Mouse (Mus musculus): ENCODE measurements around the gene Oas2.
A peak's percentile ranks its signal among the peaks of the same experiment; 100 is the strongest.
"Not testable (repeated sequence)": the region's sequence is repeated elsewhere in the genome, so short reads cannot be mapped to it uniquely, and the experiment has no call there.

Oas2 gene

DNA sequence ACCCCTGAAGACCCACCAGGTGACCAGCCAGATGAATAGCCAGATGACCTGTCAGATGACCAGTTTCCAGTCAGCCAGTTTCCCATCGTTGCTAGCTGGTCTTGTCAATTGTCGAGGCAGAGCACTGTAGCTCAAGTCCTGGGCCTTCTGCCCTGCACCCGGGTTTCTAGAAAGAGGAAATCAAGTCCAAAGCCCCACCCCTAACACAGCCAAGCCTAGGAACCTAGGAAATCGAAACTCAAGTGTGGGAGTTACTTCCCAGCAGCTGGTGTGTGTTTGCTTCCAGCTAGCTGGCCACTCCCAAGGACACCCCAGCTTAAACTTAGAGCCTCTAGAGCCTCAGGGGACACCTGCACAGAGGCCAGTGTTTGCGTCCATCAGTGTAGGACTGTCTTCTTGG is at the start of gene Oas2:
Gene Oas2, minus strand, starts transcription at position 166 of the 400 bp plus-strand sequence.
- DNase-seq (ENCODE audit: low spot score) = no peak

DNA sequence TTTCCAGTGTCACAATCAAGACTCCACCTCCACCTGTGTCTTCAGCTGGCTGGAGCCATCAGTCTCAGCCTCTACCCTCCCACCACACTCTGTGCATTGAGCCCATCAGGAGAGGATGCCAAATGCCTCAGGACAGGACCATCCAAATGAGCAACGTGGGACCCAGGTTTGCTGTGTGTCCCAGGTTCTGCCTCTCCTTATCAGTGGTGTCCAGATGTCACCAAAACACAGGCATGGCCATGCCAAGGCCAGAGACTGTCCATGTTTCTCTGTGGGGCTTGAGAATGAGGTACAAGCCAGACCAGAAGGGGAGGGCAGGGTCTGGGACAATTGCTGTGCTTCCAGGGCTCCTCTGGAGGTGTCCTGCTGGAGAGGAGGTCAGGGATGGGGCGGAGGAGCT is 49.3 kb upstream of the Oas2 start:
- DNase-seq (ENCODE audit: low spot score) = not testable (repeated sequence)

DNA sequence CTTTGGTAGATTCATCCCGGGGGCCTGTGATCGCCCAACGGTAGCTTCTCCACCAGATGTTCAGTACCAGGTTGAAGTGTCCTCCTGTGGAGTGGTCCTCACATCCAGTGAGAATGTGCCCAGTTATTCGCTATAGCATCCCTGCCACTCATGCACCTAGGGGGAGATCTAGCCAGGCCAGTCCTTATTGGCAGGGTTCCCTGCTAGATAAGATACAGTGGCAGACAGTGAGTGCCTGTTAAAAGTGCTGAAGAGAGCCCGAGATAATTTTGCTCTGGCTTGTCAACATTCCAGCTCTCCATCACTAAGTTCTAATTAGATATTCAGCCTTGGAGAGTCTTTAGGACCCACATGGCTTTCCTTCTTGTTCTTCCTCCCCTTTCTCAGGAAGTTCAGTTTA is 48.5 kb upstream of the Oas2 start:
- not testable (repeated sequence) for DNase-seq (ENCODE audit: low spot score)

DNA sequence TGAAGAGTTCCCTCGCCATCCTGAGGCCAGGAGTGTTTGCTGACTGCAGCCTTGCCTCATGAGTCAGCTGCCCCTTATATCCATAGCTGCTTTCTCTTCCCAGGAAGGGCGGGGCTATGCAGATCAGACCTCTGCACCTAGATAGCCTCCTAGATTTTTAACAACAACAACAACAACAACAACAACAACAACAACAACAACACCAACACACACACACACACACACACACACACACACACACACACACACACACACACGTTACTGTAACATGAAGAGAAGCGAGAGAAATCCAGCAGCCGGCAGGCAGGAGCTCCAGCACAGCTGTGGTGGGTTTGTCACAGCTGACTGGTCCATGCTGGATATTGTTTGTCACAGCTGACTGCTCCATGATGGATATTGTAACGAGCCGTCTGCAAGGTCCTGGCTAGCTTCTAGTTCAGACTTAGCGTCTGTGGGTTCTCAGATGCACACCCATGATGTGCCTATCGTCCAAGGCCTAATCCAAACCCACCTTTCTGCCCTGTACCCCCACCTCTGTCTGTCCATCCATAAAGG is 45.9 kb upstream of the Oas2 start, which contains the start of gene Oas1e:
Gene Oas1e, minus strand, starts transcription at position 51 of the 555 bp plus-strand sequence.
- not testable (repeated sequence) for DNase-seq (ENCODE audit: low spot score)

DNA sequence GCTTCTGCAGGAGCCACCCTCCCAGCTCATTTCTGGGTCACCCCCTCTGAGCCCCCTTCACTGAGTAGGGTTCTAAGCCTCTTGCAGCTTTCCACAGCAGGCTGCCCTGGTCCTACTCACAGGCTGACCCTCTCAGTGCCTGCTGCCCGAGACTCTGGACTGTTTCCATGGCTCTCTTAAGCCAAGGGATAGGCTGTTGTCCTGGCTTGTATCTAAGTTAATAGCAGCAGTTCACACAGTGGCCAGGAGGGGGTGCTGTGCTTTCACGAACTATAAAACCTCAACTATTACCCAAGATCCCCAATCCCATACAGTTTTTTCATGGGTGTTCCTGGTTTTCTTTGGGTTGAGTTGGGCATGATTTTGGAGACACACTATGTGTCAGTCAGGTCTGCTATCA is 43.4 kb upstream of the Oas2 start:
- peak; percentile 67 for DNase-seq (ENCODE audit: low spot score)

DNA sequence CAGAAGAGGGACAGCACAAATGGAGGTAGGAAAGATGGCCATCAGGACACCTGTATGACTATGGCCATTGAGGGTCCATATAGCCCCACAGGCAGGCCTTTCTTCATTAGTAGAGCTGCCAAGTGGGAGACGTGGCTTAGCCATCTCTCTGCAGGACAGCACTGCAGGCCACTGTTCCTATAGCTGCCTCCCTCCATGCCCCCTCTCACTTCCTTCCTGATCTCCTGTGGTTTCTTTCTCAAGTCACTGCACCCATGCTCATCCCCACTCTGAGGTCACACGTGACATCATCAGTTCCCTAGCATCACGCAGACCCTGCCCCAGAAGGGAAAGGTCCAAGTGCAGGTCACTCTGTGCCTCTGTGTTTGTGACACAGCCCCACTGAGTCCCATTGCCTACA is 37.4 kb upstream of the Oas2 start:
- DNase-seq (ENCODE audit: low spot score) = no peak

DNA sequence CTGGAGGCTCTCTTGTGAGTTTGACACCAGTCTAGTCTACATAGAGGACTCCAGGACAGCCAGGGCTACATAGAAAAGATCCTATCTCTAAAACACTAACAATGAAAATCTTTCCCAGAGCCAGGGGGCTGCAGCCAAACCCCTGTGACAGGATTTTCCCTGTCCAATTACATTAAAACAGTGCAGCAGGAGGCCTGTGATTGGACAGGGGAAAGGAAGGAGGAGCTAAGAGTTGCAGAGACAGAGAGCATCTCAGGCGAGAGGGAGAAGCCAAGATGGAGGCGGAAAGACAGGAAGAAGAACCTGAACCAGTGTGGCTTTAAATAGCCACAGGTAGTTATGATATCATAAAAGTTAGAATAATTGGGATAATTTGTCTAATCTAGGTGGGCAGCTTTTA is 32.8 kb upstream of the Oas2 start:
- no peak for DNase-seq (ENCODE audit: low spot score)

DNA sequence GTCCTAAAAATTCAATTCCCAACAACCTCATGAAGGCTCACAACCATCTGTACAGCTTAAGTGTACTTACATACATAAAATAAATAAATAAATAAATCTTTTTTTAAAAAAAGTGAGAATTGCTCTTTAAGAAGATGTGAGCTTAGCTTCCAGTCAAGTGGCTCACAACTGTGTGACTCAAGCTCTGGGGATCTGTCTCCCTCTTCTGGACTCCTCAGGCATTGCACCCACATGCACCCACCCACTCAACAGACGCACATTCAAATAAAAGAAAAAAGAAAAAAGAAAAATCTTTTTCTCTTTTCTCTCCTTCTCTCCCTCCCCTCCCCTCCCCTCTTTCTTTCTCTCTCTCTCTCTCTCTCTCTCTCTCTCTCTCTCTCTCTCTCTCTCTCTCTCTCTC is 32.0 kb upstream of the Oas2 start:
- no peak for DNase-seq (ENCODE audit: low spot score)

DNA sequence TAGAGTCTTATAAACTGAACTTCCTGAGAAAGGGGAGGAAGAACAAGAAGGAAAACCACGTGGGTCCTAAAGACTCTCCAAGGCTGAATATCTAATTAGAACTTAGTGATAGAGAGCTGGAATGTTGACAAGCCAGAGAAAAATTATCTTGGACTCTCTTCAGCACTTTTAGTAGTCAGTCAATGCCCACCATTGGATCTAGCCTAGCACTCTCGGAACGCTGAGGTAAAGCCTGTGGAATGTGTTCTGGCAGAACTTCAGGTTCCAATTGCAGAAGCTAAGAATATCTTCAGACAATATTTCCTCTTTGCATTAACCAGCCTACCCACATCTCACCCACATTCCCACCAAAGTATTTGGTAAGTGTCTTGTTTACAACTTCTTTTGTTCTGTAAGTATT is 30.3 kb upstream of the Oas2 start:
- DNase-seq (ENCODE audit: low spot score) = no peak

DNA sequence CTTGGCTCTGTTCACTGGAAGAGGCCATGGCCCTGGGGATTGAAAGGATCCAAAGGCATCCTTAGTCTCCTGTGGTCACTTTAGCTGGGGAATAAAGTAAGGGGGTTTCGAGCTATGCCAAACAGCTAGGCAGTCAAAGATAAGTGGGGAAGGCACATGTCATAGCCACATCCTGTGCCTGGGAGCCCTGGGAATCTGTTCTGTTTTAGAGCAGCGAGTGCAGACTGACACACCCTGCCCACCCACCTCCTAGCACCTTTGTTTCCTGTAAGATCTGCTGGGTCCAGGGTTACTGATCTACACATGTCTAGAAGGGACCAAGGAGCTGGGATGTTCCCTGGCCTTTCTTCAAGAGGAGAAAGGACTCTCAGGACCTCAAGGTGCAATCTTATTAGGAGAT is 29.3 kb upstream of the Oas2 start:
- no peak for DNase-seq (ENCODE audit: low spot score)

DNA sequence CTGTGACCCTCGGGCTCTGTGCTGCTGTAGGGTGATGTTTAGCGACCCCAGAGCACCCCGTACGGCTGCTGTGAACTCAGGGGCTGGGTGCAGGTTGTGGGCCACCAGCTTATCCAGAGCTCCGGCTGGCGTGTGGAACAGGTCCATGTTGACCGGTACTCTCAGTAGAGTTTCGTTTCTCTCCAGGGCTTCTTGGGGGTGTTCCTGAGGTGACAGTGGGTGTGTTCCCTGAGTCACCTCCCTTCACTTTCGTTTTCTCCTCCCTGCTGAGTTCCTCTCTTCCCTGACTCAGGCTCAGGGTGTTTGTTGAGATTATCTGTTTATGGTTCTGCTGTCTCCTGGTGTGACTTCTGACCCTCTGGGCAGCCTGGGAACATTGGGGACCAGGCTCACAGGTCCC is 27.8 kb upstream of the Oas2 start, which contains the start of gene Oas3:
Gene Oas3, minus strand, starts transcription at position 184 of the 400 bp plus-strand sequence.
- no peak for DNase-seq (ENCODE audit: low spot score)

DNA sequence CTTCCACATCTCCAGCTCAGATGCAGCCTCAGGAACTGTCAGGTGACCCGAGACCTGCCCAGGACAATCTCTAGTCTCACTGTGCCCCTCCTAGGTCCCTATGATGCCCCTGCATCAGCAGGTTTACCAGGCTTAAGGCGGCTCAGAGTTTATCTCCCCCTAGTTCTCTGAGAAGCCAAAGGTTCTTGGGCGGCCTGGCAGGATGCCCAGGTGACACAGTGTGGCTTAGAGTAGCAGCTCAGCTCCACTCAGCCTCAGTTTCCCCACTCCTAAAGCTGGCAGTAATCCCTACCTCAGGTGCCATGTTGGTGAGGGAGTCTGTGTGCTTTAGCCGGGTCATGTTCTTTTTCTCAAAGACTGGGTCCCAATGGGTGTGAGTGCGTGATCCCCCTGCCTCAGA is 27.1 kb upstream of the Oas2 start:
- no peak for DNase-seq (ENCODE audit: low spot score)

DNA sequence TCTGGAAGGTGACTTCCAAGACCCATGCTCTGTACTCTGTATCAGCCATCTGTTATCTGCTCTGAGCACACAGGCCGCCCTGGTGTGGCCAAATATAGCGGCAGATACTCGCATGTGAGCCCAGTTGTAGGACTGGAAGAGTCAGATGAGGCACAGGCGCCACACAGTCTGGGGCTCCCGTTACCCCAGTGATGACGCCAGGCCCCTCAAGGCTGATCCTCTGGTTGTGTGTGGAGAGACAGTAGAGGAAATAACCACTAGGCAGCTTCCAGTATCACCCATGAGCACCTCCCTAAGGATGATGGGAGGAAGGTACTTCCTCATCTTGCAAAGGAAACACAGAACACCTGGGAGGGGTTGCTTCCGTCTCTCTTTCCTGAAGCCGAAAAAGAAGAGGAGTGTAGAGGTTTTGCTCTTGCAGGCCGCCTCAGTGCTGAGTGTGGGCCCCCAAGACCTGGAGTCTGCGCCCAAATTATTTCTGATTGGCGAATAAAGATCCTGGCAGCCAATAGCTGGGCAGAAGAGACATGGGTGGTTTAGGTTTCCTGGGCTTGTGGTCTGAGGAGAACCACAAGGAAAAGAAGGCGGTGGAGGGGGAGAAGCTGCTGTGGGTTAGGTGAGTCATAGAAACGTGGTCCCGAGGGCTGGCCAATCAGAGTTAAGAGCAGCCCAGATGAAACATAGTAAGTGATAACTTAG is 25.8 kb upstream of the Oas2 start:
- DNase-seq (ENCODE audit: low spot score) = no peak

DNA sequence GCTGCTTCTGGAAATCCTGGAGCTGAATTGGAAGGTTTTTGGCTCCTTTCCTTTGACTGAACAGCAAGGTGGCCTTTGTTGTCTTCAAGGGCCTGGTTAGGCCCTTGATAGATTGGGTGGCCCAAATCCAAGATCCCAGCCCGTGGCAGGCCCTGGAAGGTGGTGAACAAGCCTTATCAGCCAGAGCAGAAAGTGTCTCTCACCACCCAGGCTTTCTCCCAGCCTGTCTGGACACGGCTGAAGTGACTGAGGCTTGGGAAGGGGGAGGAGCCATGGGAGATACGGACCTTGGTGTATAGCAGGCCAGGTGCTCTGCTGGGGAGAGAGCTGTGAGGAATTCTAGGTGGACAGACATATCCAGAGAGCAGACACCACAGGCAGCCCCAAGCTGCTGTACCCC is 19.7 kb upstream of the Oas2 start:
- DNase-seq (ENCODE audit: low spot score) = no peak

DNA sequence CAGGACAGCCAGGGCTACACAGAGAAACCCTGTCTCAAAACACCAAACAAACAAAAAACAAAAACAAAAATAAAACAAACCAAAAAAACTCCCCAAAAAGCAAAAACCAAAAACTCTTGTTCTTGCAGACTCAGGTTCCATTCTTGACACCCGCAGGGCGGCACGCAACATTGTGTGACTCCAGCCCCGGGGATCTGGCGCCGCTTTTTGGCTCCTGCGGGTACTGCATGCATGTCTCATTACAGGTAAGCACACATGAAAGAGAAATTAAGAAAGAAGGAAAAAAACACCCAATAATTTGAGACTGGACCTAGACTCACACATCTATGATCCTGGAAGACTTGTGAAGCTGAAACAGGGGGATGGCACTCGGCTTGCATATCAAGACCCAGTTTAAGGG is 15.4 kb upstream of the Oas2 start:
- no peak for DNase-seq (ENCODE audit: low spot score)

DNA sequence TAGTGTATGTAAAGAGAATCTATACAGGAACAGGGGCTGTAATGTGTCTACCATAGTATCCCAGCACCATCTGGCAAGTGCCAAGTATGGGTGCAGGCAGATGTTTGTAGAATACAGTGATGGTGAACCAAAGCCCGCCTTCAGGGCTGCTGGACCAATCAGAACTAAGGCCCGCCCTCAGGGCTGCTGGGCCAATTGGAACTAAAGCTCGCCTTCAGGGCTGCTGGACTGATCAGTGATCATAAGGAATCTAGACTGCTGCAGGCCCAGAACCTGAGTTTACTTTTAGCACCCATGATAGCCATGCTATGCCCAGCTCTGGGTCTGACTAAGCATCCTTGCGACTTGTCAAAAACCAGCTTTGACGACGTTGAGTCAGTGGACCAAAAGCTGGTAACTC is 12.2 kb upstream of the Oas2 start:
- DNase-seq (ENCODE audit: low spot score) = peak; percentile 47

DNA sequence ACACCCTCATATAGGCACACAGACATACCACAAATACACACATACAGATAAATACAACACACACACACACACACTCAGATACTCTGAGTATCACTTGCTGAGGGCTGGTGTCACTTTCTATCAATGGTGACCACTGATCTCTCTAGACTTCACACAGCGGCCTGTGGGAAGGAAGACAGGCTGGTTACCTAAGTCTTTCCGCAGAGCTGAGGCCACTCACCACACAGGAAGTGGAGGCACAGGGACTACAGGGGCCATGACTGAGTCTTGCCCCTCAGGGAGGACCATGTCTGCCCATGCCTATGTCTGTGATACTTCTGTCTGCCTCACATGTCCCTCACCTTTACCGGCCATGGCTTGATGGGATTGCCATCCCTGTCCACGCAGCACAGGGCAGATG is 4.6 kb upstream of the Oas2 start:
- DNase-seq (ENCODE audit: low spot score) = no peak

DNA sequence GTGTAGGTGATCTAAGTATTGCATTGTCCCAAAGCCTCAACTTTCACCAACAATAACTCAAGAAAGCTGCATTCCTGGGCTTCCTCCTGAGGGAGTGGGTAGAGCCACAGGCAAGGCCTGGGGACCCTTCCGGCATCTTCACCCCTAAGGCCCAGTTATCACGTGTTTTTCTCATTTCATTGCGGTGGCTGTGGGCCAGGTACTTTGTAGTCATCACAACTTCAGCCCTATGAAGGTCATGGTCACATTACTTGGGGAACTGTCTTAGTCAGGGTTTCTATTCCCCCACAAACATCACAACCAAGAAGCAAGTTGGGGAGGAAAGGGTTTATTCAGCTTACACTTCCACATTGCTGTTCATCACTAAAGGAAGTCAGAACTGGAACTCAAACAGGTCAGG is 3.1 kb upstream of the Oas2 start:
- DNase-seq (ENCODE audit: low spot score) = no peak

DNA sequence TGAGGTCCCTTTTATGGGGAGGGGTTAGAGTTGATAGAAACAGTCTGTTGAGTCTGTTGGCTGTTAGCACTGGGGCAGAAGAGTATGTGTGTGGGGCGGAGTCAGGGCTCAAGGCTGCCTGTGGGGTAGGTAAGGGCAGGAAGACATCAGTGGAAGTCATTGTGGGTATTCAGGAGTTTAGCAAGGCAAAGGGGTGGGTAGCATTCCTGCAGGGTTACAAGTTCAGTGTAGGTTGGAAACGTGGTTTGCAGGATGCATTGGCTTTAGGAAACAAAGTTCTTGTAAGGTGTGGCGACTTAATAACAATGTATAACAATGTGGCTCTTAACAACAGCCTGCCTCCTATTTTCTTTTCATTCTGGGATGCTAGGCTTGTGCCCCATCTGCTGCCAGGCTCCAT is 1.6 kb upstream of the Oas2 start:
- DNase-seq (ENCODE audit: low spot score) = no peak

DNA sequence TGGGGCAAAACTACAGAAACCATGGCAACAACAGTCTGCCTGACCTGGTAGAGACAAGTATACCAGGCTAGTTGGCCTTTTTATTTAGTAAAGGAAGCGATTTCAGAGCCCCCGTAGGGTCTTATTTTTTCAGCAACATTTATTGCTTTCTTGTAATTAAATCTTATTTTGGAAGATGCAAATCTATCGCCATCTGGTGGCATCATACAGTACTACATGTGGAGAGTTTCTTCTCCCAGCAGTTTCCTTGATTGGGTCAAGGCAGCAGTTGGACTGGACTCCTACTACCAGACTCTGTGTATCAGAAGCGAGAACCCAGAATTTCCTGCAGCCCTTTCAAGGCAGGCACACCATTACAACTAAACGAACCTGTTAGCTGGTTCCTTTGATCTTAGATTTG is 3.2 kb downstream of the Oas2 start:
- peak; percentile 62 for DNase-seq (ENCODE audit: low spot score)

DNA sequence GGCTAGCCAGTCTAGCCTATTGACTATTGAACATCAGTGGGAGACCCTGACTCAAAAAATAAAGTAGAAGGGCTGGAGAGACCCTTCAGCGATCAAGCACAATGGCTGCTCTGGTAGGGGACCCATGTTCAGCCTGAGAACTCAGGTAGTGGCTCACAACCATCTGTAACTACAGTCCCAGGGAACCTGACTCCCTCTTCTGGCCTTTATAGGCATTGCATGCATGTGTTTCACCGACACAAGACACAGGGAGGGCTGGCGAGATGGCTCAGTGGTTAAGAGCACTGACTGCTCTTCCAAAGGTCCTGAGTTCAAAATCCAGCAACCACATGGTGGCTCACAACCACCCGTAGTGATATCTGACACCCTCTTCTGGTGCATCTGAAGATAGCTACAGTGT is 7.5 kb downstream of the Oas2 start:
- peak; percentile 71 for DNase-seq (ENCODE audit: low spot score)

DNA sequence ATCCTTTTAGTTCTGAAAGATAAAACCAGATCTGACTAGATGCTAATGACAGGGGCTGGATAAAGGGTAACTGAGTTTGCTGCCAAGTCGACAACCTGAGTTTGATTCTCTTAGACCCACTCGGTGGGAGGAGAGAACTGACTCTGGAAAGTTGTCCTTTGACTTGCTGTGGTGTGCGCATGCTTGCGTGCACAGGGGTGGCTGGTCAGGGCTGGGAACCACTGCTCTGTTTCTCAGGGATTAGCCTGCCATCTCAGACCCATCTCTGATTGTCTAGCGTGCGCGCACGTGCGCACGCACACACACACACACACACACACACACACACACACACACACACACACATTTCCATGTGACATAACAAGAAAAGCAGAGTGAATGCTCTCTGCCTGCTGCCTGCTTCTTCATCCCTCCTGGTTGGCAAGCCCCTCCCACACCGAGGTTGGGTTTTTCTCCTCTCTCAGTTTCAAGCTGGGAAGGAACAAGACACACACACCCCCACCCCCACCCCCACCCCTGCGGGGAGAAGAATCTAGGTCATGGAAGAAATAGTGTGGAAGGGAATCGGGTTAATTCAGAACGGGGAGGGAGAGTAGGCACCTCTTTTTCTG is 15.2 kb downstream of the Oas2 start:
- DNase-seq (ENCODE audit: low spot score) = no peak

DNA sequence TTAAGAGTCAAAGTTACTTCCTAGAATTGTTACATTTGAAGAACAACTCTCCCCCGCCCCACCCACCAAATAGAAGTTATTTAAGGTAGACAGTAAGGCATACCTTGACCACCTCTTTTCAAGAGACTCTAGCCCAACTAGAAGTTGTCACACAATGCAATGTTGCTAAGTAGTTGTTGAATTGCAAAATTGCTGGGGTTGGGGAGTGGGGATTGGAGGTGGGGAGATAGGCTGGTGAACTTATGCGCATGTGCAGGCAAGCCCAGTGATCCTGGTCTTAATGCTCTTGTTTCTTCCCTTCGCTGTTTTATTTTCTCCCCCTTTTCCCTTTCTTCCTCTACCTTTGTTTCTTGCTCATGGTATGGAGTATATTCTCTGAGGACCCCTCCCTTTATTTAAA is 16.0 kb downstream of the Oas2 start:
- DNase-seq (ENCODE audit: low spot score) = no peak

DNA sequence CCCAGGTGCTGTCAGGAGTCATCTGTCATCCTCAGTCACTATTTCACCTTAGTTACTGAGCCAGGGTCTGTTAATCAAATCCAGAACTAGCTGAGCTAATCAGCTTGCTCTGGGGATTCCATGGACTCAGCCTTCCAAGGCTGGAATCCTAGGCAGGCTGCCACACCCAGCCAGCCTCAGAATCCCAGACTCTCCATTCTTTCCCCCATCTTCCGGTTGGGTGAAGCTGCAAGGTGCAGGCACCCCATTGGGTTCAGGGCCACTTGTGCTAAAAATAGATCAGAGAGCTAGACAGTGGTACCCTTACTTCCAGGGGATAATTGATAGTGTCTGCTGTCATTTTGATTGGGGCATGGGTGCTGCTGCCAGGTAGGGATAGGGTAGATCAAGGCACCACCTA is 16.9 kb downstream of the Oas2 start:
- DNase-seq (ENCODE audit: low spot score) = no peak

All from embryo, embryonic 10 days (tissue).